Mouse (Mus musculus) liver, postnatal 0 days (tissue): ENCODE data around the gene Agpat3. TPM values are rescaled to one million over a fixed set of nuclear protein-coding genes. Genes with fewer than 3 reads are reported as not detected.

ENCODE experiments used
- ATAC-seq: fragments of 200-750 bp; cut with Nextera tagmentation; 2 replicates; pipeline ENCODE4 v1.8.0; 2017; ENCODE audit warnings: mild to moderate bottlenecking, moderate library complexity
- DNase-seq: peaks from one replicate; pipeline ENCODE4 v3.0.0-alpha.2; 2016
- H3K27ac ChIP-seq: fragments of 300-500 bp; sonication (generic); 2 replicates; pipeline ENCODE4 v1.5.1; 2014; ENCODE audit warnings: antibody characterized with exemption, moderate library complexity, mild to moderate bottlenecking, low read depth
- H3K27me3 ChIP-seq: fragments of 300-500 bp; sonication (generic); 2 replicates; pipeline ENCODE4 v1.6.1; 2014; ENCODE audit warnings: low read length, control low read depth, mixed read lengths; ENCODE audit not compliant: insufficient read depth
- H3K36me3 ChIP-seq: fragments of 300-500 bp; sonication (generic); replicated peaks from 2 replicates; pipeline ENCODE4 v1.6.1; 2014; ENCODE audit warnings: mild to moderate bottlenecking, control low read depth, low read length, moderate library complexity, mixed read lengths; ENCODE audit not compliant: insufficient read depth
- H3K4me1 ChIP-seq: fragments of 300-500 bp; sonication (generic); 2 replicates; pipeline ENCODE4 v1.6.1; 2014; ENCODE audit warnings: antibody characterized with exemption, mild to moderate bottlenecking, control low read depth; ENCODE audit not compliant: insufficient read depth
- H3K4me2 ChIP-seq: fragments of 300-500 bp; sonication (generic); 2 replicates; pipeline ENCODE4 v1.6.1; 2014; ENCODE audit warnings: low read depth, mild to moderate bottlenecking, low read length, moderate library complexity, mixed read lengths
- H3K4me3 ChIP-seq: fragments of 300-500 bp; sonication (generic); 2 replicates; pipeline ENCODE4 v1.5.1; 2014; ENCODE audit warnings: low read depth, low read length
- H3K9ac ChIP-seq: fragments of 300-500 bp; sonication (generic); replicated peaks from 2 replicates; pipeline ENCODE4 v1.6.1; 2014; ENCODE audit warnings: mild to moderate bottlenecking, moderate library complexity
- H3K9me3 ChIP-seq: fragments of 300-500 bp; sonication (generic); 2 replicates; pipeline ENCODE4 v1.6.1; 2016; ENCODE audit warnings: mild to moderate bottlenecking, control low read depth, low read length, mixed read lengths
- CTCF ChIP-seq: sonication (generic); IDR thresholded peaks from 2 replicates; pipeline ENCODE4 v1.5.1; 2016; ENCODE audit warnings: antibody characterized with exemption, low read depth
- EP300 ChIP-seq: IDR thresholded peaks from 2 replicates; pipeline ENCODE4 v1.6.1; 2016; ENCODE audit warnings: antibody characterized with exemption, low read depth, mild to moderate bottlenecking
- WGBS: fragments of 180-500 bp; shearing (Covaris S2); extraction: QIAGEN DNeasy Blood & Tissue Kit; methylation state at CpG from one replicate; pipeline ENCODE4 v1.1.7; 2014; ENCODE audit not compliant: insufficient replicate concordance; 5-methylcytosine and 5-hydroxymethylcytosine counted together
- polyA plus RNA-seq: library from polyadenylated mRNA; unstranded; fragments of >200 nt; fragmentation: Nextera tagmentation; extraction: Ambion mirVana; gene quantifications from 2 replicates; pipeline ENCODE4 v1.2.1, GENCODE M21; 2015

Gene Agpat3
- polyA plus RNA-seq, 1 experiment from 2014 or later: 154 TPM

DNA sequence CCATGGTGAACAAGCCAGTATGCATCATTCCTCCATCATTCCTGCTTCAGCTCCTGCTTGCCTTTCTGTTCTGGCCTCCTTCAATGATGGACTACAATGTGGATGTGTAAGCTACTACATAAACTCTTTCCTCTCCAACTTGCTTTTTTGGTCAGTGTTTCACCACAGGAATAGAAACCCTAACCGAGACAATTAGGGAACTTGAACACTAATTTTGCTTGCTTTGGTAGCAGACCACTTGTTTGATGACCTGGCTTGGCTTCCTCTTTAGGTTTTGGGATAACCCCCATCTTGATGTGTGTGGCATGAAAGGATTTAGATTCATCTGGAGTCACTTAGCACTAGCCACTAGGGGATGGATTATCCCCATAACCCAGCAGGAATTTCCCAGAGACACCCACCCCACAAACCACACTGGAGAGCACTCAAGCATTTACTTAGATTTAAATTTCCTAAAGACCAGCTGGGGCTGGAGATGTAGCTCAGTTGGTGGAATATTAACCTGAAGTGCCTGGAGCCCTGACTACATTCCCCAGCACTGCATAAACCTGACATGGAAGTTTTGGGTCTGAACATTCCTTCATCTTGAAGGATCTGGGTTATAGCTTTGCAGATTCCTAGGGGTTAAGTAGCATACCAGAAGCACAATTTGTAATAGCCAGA, 3.8 kb upstream of the Agpat3 start:
- Histone ChIP-seq H3K9ac (no peak overlapping the region), H3K27ac (no peak overlapping the region), H3K4me1 (peaks cover 5% of the 10 kb centered on the region), H3K4me3 (no peak overlapping the region), H3K27me3 (peaks cover 18% of the 10 kb centered on the region), H3K9me3 (no peaks in the 10 kb centered on the region), H3K4me2 (no peak overlapping the region), H3K36me3 (no peaks in the 10 kb centered on the region)
- TF ChIP-seq CTCF: no peak
- no peak for TF ChIP-seq EP300
- ATAC-seq (no peak), DNase-seq (no peak)
- 50% methylated on average over 1 of the region's 1 CpGs for WGBS

DNA sequence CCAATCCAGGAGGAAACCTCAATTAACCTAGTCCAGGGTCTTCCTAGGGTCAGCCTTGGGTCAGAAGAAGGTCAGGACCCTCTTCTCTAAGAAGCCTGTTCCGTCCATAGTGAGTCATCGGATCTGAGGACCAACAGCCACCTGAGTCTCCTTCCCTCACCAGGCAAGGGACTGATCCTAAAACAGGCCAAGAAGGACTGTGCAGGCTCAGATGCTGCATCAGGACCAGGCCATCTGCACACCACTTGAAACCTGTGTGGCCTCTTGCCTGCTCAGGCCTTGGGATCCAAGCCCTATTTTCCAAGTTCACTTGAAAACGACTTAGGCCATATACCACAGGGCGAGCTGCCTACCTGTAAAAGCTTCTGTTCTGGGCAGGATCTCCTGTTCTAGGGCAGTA, 907 bp upstream of the Agpat3 start:
- peaks cover 24% of the 10 kb centered on the region for H3K27me3 ChIP-seq
- no peak overlapping the region for H3K4me2 ChIP-seq
- H3K27ac ChIP-seq: no peak overlapping the region
- H3K36me3 ChIP-seq: 0 out of 2 replicates have a peak, but pooled peaks cover 4% of the 10 kb centered on the region
- 70% methylated on average over 4 of the region's 4 CpGs for WGBS
- ATAC-seq: no peak
- no peaks in the 10 kb centered on the region for H3K9me3 ChIP-seq
- H3K4me1 ChIP-seq: peaks cover 9% of the 10 kb centered on the region
- no peak overlapping the region for H3K9ac ChIP-seq
- no peak for DNase-seq
- TF ChIP-seq CTCF: no peak
- no peak for TF ChIP-seq EP300
- H3K4me3 ChIP-seq: no peak overlapping the region

DNA sequence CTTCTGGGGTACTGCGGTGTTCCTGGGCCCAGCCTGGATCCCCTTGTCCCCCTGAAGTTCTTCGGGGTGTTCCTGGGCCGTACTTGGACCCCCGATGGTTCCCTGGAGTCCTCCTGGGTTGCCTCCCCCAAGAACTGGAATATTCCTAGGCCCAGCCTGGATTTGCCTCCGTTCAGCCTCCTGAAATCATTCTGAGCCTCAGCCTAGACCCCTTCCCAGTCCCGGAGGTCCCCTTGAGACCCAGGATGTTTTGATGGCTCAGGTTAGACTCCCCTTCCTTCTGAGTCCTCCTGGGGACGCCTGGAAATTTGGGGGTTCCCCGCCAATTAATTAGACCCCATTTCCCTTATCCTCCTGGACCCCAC, 359 bp upstream of the Agpat3 start:
- H3K4me1 ChIP-seq: peaks cover 5% of the 10 kb centered on the region
- H3K9ac ChIP-seq: peak overlapping the region; percentile 91
- no peak for DNase-seq
- no peaks in the 10 kb centered on the region for H3K9me3 ChIP-seq
- WGBS: 35% methylated on average over 8 of the region's 8 CpGs
- H3K27me3 ChIP-seq: peaks cover 24% of the 10 kb centered on the region
- TF ChIP-seq EP300: no peak
- TF ChIP-seq CTCF: no peak
- peak overlapping the region; percentile 82 for H3K4me2 ChIP-seq
- peak overlapping the region; percentile 96 for H3K27ac ChIP-seq
- peak overlapping the region; percentile 76 for H3K4me3 ChIP-seq
- 0 out of 2 replicates have a peak, but pooled peaks cover 6% of the 10 kb centered on the region for H3K36me3 ChIP-seq
- no peak for ATAC-seq

DNA sequence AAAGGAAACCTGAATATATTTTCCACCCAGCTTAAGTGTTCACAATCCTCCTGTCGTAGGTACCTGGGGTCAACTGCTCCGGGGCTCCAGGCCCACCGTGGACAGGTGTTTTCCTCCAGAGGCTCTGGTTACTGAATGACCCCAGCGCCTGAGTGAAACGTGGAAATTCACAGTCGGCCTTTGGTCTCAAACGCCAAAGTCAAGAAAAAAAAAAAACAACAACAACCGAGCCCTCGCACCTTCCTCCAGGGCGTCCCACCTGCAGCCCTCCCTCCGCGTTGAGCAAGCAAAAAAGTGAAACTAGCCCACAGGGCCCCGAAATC, 764 bp downstream of the Agpat3 start:
- Histone ChIP-seq H3K27ac (peak overlapping the region; percentile 96), H3K4me2 (peak overlapping the region; percentile 82), H3K4me3 (peak overlapping the region; percentile 76), H3K9me3 (no peaks in the 10 kb centered on the region), H3K27me3 (peaks cover 24% of the 10 kb centered on the region), H3K9ac (peak overlapping the region; percentile 91), H3K36me3 (0 out of 2 replicates have a peak, but pooled peaks cover 6% of the 10 kb centered on the region), H3K4me1 (peaks cover 5% of the 10 kb centered on the region)
- WGBS: 3% methylated on average over 13 of the region's 13 CpGs
- no peak for TF ChIP-seq EP300
- TF ChIP-seq CTCF: no peak
- ATAC-seq: peak; percentile 33
- DNase-seq: peak; percentile 29

DNA sequence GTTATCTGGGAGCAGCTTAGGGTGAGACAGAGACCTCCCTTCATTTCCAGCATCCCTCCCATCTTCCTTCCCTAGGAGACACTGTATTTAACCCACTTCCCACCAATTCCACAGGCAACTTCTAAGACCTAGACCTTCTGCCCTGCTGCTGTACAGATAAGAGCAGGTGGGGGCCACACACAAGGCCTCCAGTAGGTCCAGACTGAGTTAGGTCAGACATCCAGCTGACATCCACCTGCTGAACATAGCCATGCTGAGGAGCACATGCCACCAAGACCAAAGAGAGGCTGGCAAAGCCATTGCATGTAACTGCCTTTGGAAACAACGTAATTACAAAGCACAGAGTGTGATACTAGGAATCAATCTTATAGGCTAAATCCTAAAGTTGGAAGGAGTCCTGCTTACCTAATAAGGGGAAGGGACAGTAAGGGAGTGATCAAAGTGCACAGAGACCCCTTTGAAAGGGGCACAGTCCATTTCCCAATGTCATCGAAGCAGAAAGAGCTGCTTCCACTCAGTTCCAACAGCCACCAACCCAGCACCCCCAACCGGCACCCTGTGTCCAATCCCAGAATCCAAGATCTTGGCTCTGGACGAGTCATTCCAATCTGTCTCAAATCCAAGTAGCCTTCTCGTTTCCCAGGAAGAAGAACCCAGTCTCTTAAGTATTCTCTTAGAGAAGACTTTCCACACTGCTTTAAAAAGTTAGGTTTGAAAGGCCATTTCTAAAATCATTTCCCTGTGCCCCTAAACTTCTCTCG, 1.3 kb downstream of the Agpat3 start:
- H3K27me3 ChIP-seq: peaks cover 24% of the 10 kb centered on the region
- H3K36me3 ChIP-seq: 0 out of 2 replicates have a peak, but pooled peaks cover 6% of the 10 kb centered on the region
- no peaks in the 10 kb centered on the region for H3K9me3 ChIP-seq
- ATAC-seq: no peak
- WGBS: 33% methylated on average over 6 of the region's 6 CpGs
- peak overlapping the region; percentile 91 for H3K9ac ChIP-seq
- H3K4me2 ChIP-seq: peak overlapping the region; percentile 82
- H3K4me1 ChIP-seq: peaks cover 9% of the 10 kb centered on the region; the same call in 1 of the 2 replicates
- DNase-seq: no peak
- peak overlapping the region; percentile 76 for H3K4me3 ChIP-seq
- TF ChIP-seq CTCF: no peak
- TF ChIP-seq EP300: no peak
- H3K27ac ChIP-seq: peak overlapping the region; percentile 96

DNA sequence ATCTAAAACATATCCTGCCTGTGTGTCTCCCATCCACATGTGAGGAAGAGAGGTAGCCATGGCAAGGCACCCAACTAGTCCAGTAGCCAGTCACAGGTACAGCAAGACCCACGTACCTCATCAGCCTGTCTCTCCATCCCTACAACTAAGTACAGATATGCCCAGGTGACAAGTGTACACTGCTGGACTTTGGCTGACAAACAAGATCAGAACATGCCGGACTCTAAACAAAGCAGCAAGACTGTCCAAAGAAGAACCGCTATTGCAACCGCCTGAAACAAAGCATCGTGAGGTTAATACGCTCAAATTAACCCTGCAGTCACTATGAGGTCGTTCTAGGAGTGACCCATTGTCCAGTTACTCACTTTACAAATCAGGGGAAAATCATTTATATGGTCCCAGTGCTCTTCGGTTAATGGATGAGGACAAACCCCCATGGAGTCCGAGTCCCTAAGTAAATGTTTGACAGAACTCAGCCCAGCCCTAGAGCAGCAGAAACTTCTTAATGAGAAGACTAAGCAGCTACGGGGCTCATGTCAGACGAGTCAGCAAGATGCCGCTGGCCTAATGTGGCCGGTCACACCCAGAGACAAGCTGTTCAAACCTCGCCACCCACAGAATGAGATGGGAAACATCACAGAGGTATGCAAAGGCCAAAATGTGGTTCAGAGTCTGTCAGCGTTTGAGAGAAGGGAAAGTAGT, 2.7 kb downstream of the Agpat3 start:
- Histone ChIP-seq H3K4me1 (peaks cover 15% of the 10 kb centered on the region), H3K27me3 (peaks cover 24% of the 10 kb centered on the region), H3K27ac (peak overlapping the region; percentile 96), H3K4me3 (peak overlapping the region; percentile 76), H3K4me2 (peak overlapping the region; percentile 82), H3K9ac (peak overlapping the region; percentile 91), H3K9me3 (no peaks in the 10 kb centered on the region), H3K36me3 (0 out of 2 replicates have a peak, but pooled peaks cover 6% of the 10 kb centered on the region)
- ATAC-seq: peak; percentile 74
- 51% methylated on average over 15 of the region's 15 CpGs for WGBS
- DNase-seq: no peak
- TF ChIP-seq EP300 (peak; percentile 69; the same call in 1 of the 2 replicates), CTCF (no peak)
